In the genomic region with DNA sequence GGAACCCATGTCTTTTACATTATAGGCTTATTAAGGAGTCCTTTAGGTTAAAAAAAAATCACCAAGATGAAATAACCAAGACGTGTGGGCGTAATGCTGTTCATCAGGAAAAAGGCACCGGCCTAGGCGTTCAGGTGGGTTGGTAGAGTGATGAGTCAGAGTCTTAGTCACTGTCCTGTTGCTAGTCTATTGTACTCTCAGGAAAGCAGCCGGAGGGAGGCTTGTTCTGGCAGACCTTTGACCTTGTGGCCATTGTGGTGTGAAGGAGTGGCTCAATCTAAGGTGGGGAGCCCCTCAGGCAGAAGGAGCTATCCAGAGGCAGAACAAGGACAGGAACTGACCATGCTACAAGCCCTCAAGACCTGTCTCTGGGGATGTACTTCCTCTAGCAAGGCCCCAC, we compare ENCODE assay signal across 16 mouse cellular contexts.
"Had no signal": no experiment of that assay in that cellular context is flagged by ENCODE, and none has a peak within 500 bp of the region (broad histone marks: within the 10 kb centered on the region; RNA-seq: fewer than 3 reads in every experiment).

No protein-coding gene starts in this region.

- H3K27me3 ChIP-seq: limb, embryonic 12.5 days; liver, embryonic 13.5 days; lung, embryonic 15.5 days; megakaryocyte, embryonic 14.5 days had no signal

- ATAC-seq: liver, postnatal 0 days had no signal

- DNase-seq: kidney, adult 8-10 months; kidney, postnatal 36 days; layer of hippocampus, adult 9-11 months; layer of hippocampus, postnatal 36 days; liver; liver, embryonic 13.5 days; liver, postnatal 0 days; lung, postnatal 14 days; thymus, adult 2 months; thymus, postnatal 25 days had no signal

- H3K4me3 ChIP-seq: limb, embryonic 12.5 days; liver, embryonic 13.5 days; lung, embryonic 15.5 days; megakaryocyte, embryonic 14.5 days had no signal

- H3K4me2 ChIP-seq: limb, embryonic 12.5 days; liver, embryonic 13.5 days; lung, embryonic 15.5 days; midbrain, embryonic 11.5 days had no signal

- H3K27ac ChIP-seq: kidney, postnatal 0 days; limb, embryonic 12.5 days; liver, embryonic 13.5 days; lung, embryonic 15.5 days; macrophage had no signal

- H3K4me1 ChIP-seq: limb, embryonic 12.5 days; liver, embryonic 13.5 days; lung, embryonic 15.5 days; megakaryocyte, embryonic 14.5 days had no signal

- H3K9me3 ChIP-seq: limb, embryonic 12.5 days; liver, embryonic 13.5 days; lung, embryonic 15.5 days; megakaryocyte, embryonic 14.5 days had no signal

- H3K9ac ChIP-seq: limb, embryonic 12.5 days; liver, embryonic 13.5 days; liver, postnatal 0 days; lung, embryonic 15.5 days had no signal

- H3K36me3 ChIP-seq: limb, embryonic 12.5 days; liver, embryonic 13.5 days; lung, embryonic 15.5 days had no signal
